Mouse (Mus musculus): ENCODE measurements around the gene Lcp2.

DNA sequence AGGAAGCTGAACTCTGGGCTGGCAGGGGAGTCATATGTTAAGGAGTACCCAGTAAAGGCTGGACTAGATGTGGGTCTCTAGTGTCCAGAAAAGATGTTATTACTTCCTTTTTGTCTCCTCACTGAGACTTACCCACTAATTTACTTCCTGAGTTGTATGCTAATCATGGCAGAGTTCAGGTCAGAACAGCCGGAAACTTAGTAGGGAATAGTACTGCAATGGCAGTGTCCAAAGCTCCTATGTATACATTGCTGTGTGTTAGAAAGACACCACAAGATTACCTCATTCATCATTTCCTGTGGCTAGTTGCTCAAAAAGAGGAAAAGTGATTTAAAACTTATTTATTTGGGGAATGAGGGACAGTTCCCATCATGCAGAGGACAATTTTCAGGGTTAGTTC, 21.6 kb upstream of the Lcp2 start:
- TF ChIP-seq CTCF (conservative IDR thresholded peaks at IDR 0.05; ENCODE audit: low read length) (no peak), POU5F1 (IDR thresholded peaks at IDR 0.05; ENCODE audit: borderline replicate concordance, low read length) (no peak), NANOG (IDR thresholded peaks at IDR 0.05; ENCODE audit: borderline replicate concordance, low read length) (no peak)
